Mouse (Mus musculus): ENCODE measurements around the gene Gm2310.
A peak's percentile ranks its signal among the peaks of the same experiment; 100 is the strongest.
"Not testable (repeated sequence)": the region's sequence is repeated elsewhere in the genome, so short reads cannot be mapped to it uniquely, and the experiment has no call there.

Gene Gm2310

DNA sequence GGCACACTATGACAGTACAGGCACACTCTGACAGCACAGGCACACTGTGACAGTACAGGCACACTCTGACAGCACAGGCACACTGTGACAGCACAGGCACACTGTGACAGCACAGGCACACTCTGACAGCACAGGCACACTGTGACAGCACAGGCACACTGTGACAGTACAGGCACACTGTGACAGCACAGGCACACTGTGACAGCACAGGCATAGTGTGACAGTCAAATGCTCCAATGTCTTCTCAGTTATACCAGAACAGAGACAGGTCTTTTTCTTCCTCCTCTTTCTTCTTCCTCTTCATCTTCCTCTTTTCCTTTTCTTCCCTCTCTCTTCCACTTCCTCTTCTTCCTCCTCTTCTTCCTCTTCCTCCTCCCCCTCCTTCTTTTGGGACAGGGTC is at the start of gene Gm2310:
Gene Gm2310, minus strand, starts transcription at position 101 of the 400 bp plus-strand sequence.
- DNase-seq (ENCODE audit: low spot score in 2 of 2): not testable (repeated sequence)

DNA sequence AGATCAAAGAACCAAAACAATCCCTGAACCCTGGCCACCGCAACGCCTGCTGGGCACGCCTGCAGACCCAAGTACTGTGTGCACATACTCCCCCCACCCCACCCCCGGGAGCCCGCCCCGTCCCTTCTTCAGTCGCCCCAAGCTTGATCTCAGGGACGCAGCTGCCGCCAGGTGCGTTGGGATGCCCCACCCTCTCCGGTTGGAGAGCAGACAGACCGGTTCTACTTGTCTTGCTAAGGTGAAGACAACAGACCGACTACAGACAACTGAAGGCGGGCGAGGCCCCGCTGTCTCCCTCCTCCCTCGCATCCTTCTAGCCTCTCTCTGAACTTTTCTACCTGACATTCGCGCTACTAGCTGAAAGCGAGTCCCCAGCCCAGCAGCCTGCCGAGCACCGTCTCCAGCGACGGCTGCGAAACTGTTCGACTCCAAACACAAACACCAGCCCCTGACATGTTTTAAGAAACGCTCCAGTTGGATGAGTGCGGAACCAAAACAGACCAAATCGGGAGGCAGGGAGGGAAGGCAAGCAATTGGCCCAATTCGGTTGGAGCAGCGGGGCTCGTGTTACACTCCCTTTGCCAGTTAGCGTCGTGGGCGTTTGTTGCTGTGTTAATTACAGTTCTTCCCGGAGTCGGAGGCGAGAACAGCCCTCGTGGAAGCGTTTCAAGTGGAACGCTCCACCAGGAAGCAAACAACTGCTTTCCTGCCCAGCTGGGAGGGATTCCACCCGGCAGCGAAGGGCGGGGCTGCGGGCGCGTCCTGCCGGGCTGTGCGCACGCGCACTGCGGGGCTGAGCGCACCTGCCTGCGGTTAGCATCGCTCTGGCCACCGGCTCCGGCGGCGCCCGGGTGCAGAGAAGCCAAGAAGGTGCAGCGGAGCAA is 49.1 kb upstream of the Gm2310 start:
- DNase-seq (ENCODE audit: low spot score in 2 of 2): peak; percentile 71 to 76

DNA sequence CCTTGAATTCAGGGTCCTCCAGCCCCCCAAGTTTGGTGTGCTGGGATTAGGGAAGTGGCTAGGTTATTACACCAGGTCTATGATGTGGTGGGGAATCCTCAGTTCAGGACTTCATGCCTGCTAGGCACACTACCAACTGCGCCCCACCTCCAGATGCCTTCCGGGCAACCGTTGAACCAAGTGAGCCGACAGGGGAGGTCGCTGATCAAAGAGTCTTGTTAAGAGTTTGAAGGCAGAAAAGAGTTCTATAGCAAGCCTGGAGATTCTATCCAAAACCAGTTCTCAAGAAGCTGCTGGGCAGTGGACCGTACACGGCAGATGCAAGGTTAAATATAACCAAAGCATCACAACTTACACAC is 48.5 kb upstream of the Gm2310 start:
- no peak for DNase-seq (ENCODE audit: low spot score in 2 of 2)

DNA sequence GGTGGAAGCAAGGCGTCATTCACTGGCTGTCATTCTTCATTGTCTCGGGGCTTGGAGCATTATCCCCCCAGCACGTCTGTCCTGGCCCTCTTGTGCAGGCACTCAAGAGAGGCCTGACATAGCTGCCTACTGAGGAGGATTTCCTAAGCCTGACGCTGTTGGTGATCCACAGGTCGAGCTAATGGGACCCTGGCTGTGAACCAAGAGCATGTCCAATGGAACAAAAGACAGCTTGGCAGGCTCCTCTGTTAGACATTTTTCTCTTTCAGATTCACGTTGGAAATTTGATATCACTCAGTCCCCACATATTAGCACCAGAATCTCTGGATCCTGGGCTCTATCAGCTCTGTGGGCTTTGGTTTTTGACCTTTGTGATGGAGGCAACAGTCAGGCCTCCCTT is 45.7 kb upstream of the Gm2310 start:
- no peak for DNase-seq (ENCODE audit: low spot score in 2 of 2)

DNA sequence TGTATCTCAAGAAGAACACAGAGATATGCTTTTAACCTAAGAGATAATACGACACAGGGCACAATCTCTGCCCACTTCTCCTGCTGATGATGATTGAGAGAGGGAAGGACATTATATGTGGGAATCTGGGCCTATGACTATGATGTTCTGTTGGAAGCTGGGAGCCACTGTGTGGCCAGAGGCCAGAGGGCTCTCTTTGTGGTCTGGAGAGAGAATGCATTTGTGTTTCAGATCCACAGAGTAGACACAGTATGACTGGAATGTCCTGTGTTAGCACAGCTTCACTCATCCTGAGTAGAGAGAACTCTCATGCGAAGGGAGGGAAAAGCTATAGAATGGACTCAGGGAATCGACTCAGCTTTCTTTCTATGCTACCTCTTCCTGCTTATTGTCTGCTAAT is 44.6 kb upstream of the Gm2310 start:
- no peak for DNase-seq (ENCODE audit: low spot score in 2 of 2)

DNA sequence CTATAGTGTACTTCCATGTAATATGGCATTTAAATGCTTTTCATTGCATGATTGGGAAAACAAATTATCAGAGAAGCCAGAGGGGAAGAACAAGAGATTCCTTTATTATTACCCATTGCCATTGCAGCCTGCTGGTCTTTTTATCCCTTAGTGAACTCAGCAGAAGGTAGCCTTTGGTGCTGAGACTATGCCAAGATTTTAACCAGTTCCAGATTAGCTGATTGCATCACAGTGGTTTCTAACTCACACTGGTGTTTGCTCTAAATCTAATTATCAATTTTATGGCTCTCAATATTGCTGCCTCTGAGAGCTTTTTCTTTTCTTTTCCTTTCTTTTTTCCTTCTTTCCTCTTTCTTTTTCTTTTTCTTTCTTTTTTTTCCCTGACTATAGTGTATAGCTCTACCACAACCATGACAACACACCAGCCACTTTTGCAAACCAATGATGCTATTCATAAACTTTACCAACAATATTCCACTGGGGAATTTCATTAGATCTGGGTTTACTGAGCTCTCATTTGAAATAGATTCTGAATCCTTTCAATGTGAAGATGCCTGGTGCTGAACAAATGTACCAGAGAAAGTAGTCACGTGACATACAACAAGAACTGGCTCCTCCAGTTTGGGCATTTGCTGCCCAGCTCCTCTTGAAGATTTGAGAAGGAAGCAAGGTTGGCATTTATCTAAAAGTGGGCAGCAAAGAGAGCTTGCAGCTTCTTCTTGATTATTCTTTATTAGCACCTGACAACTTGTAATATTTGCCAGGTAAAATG is 43.9 kb upstream of the Gm2310 start:
- no peak for DNase-seq (ENCODE audit: low spot score in 2 of 2)

DNA sequence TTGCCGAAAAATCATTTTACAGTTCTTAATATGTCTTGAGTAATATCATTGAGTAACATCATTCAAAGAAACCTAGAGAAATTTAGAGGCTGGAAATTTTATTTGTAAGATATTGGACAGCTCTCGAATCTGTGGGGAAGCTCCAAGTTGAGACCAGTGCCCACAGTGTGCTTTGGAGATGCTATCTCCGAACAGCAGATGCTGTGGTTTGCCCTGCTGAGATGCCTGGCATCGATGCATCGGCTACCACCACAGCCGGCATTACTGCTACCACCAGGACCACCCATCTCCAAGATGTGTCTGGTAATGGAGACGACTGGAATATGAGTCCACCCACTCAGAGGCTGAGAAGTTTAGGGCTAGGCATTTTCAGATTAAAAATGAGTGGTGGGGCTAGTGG is 43.0 kb upstream of the Gm2310 start:
- no peak for DNase-seq (ENCODE audit: low spot score in 2 of 2)

DNA sequence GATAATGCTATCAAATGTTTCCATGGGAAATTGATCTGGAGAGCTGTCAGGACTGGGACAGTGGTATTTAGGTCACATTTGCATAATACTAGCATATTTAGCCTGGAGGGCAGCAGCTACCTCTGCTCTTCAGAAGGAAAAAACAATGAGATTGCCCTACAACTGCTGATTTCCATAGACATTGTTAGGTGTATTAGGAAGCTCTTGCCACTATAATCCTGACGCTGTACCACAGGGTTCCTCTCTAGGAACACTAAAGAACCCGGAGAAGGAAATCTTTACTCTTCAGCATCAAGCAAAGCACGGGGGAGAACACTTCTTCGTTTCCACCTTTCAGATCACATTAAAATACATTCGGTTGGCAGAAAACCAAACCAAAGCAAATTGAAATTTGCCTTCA is 11.4 kb upstream of the Gm2310 start:
- DNase-seq (ENCODE audit: low spot score in 2 of 2): no peak

DNA sequence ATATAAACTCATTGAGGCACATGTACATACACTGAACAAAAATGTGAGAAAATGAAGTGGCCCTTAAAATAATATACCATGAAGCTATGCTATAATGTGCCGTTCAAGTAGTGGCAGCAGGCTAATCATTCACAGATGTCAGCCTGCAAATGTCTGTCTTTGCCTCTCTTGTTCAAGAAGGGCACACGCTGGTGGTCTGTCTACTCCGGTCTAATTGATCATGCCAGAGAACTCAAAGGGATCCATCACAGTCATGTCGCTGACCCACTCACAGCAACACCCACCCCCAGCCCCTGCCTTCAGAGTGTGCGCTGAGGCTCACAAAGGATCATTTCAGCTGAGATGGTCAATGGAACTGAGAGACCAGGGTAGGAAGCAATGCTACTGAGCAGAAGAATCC is 6.8 kb downstream of the Gm2310 start:
- no peak for DNase-seq (ENCODE audit: low spot score in 2 of 2)

DNA sequence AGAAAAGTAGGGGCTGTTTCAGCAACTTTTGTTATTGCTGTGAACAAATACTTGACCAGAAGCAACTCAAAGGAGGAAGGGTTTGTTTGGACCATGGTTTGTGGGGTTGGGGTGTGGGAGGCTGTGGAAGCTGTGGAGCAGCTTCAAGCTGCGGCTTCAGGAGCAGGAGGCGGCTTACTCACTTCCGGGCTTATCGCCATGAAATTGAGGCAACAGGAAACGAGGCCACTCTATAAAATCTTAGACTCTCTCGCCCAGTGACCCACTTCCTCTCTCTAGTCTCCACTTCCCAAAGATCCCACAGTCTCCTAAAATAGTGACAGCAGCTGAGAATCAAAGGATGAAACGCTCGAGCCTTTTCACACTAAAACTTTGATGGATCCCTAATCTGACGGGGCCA is 7.9 kb downstream of the Gm2310 start:
- DNase-seq (ENCODE audit: low spot score in 2 of 2): peak; percentile 15 to 33

DNA sequence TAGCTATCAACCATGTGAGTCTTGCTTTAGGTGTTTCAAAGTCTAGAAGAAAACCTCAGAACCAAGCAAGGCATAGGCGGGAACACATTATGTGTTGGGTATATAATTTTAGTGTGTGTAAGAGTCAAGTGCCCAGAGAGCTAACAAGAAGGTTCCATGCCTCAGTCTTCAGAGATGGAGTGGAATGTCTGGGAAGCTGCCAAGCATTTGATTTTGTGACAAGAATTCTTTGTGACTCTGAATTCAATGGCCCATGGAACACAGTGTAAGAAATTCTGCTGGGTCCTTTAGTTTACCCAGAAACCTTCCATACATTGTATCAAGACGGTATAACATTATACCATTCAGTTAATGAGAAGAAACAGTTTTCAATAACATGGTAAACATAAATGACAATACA is 17.3 kb downstream of the Gm2310 start:
- no peak for DNase-seq (ENCODE audit: low spot score in 2 of 2)

DNA sequence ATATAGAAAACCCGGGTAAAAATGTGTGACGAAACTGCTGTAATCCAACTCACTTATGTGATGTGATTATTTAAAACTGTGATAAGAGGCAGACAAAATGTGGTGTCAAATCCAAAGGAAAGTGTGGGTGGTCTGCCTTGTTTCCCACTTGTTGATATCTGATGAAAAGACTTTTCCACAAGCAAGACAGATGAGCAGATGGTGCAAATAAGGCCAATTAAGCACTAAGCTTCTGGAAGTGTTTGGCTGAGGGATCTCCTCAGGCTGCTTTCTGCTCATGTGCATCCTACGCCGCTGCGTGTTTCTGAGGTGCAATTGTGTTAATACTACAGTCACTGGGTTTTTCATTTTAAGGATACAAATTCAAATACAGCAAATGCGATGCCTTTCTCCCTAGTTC is 34.5 kb downstream of the Gm2310 start:
- no peak for DNase-seq (ENCODE audit: low spot score in 2 of 2)

DNA sequence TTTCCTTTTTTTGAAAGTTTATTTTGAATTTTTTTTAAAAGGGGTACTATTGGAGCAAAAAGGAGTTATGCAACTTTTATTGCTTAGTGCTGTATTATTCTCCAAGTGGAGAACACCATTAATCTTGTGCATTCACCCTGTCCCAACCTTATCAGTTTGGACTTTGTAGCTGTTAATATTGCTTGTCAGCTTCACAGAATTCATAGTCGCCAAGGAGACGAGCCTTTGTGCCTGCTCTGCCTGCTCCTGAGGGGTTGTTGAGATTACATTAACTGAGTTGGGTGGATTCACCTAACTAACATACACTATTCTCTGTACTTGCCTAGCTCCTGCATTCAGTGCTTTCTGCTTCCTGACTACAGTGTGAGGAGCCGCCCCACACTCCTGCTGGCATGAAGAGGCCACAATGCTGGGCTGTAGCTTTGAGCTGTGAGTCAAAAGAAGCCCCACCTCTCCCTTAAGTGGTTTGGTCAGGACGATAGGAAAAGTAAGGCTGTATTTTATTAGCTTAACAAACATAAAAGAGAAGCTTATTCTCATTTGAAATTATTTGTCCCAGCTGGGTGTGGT is 50.7 kb downstream of the Gm2310 start:
- DNase-seq (ENCODE audit: low spot score in 2 of 2): no peak

Data from heart, adult 9 months (tissue).